Mouse (Mus musculus): ENCODE measurements around the gene Efemp2. TPM values are rescaled to one million over a fixed set of nuclear protein-coding genes. Genes with fewer than 3 reads are reported as not detected.

Gene Efemp2
- polyA plus RNA-seq, 1 experiment from 2014 or later = 33.4 TPM

DNA sequence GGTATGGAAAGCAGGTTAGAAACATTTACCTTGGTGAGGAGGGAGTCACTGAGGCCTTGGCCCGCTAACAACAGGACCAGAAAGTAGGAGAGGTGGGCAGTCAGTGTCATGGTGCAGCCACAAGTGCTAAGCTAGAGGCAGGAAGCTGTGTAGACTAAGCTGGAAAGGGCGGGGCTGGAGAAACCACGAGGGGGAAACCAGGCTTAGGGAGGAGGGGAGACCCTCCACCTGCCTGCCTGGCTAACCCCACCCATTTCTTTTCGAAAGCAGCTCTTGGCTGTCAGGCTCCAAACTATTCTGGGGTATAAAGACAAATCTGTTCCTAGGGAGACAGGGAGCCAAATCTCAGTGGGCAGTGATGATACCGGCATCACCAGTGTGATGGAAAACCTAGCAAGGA, 5.4 kb upstream of the Efemp2 start, which contains the start of gene Ctsw:
Gene Ctsw, minus strand, starts transcription at position 134 of the 400 bp plus-strand sequence.
- H3K4me1 ChIP-seq (replicated peaks) = peaks cover 24% of the 10 kb centered on the region
- no peak within 1 kb of the TSS for H3K27ac ChIP-seq
- H3K27me3 ChIP-seq = no peaks in the 10 kb centered on the region
- H3K9ac ChIP-seq (replicated peaks) = no peak within 1 kb of the TSS
- H3K9me3 ChIP-seq = no peaks in the 10 kb centered on the region
- H3K4me2 ChIP-seq (replicated peaks) = no peak within 1 kb of the TSS
- peaks cover 41% of the 10 kb centered on the region for H3K36me3 ChIP-seq
- no peak within 1 kb of the TSS for H3K4me3 ChIP-seq (replicated peaks)
- ATAC-seq = no peak
- WGBS = 65% methylated on average over 5 of the region's 5 CpGs

GRCm38 (mm10) chr19:5471846-5472245, 1.9 kb upstream of the Efemp2 start:
- WGBS = 52% methylated on average over 5 of the region's 5 CpGs

GRCm38 (mm10) chr19:5472857-5473256, 897 bp upstream of the Efemp2 start:
- H3K4me1 ChIP-seq (replicated peaks) = peaks cover 30% of the 10 kb centered on the region
- 83% methylated on average over 3 of the region's 3 CpGs for WGBS
- H3K27me3 ChIP-seq = no peaks in the 10 kb centered on the region
- ATAC-seq = no peak
- H3K4me3 ChIP-seq (replicated peaks) = no peak overlapping the region
- peaks cover 7% of the 10 kb centered on the region for H3K36me3 ChIP-seq
- no peaks in the 10 kb centered on the region for H3K9me3 ChIP-seq
- H3K9ac ChIP-seq (replicated peaks) = no peak overlapping the region
- no peak overlapping the region for H3K4me2 ChIP-seq (replicated peaks)
- no peak overlapping the region for H3K27ac ChIP-seq

More at GRCm38 (mm10) chr19:5471846-5472245, 1.9 kb upstream of the Efemp2 start:
- peaks cover 12% of the 10 kb centered on the region for H3K36me3 ChIP-seq
- H3K9ac ChIP-seq (replicated peaks) = no peak overlapping the region
- no peak overlapping the region for H3K4me2 ChIP-seq (replicated peaks)
- no peak overlapping the region for H3K4me3 ChIP-seq (replicated peaks)
- no peak for ATAC-seq
- peak overlapping the region; percentile 36; the same call in 1 of the 2 replicates for H3K27ac ChIP-seq
- no peaks in the 10 kb centered on the region for H3K27me3 ChIP-seq
- H3K4me1 ChIP-seq (replicated peaks) = peaks cover 30% of the 10 kb centered on the region
- no peaks in the 10 kb centered on the region for H3K9me3 ChIP-seq

GRCm38 (mm10) chr19:5474281-5475068, 721 bp downstream of the Efemp2 start:
- H3K9ac ChIP-seq (replicated peaks) = peak overlapping the region; percentile 81
- H3K4me3 ChIP-seq (replicated peaks) = peak overlapping the region; percentile 57
- under 1% methylated on average over 63 of the region's 68 CpGs for WGBS
- H3K27ac ChIP-seq = peak overlapping the region; percentile 60
- peaks cover 30% of the 10 kb centered on the region for H3K4me1 ChIP-seq (replicated peaks)
- H3K4me2 ChIP-seq (replicated peaks) = peak overlapping the region; percentile 95
- no peaks in the 10 kb centered on the region for H3K27me3 ChIP-seq
- H3K36me3 ChIP-seq = 0 out of 2 replicates have a peak, but pooled peaks cover 11% of the 10 kb centered on the region
- H3K9me3 ChIP-seq = no peaks in the 10 kb centered on the region
- ATAC-seq = peak; percentile 81

DNA sequence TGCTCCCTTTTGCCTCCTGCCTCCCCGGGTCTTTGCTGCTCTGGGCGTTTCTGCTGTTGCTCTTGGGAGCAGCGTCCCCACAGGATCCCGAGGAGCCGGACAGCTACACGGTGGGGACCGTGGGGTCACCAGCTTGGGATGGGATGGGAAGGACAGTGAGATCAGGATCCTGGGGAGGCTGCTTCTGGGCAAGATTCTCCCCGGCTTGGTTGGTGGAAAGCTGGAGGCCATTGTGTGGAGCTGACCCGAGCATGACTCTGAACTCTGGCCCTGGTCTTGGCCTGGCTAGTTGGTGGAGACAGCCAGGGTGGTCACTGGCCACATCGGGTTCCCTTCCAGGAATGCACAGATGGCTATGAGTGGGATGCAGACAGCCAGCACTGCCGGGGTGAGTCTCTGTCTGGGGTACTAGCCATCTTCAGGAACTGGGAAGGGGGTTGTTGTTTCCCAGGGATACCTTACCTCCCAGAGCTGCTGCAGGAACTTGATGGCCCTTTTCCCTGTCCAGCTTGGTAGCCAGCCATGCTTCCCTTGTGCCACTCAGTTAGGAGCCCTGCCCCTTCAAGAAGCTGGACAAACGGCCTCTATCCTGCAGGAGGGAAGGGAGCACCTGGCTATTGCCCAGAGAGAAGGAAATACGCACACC, 1.4 kb downstream of the Efemp2 start:
- peak overlapping the region; percentile 57 for H3K4me3 ChIP-seq (replicated peaks)
- H3K9me3 ChIP-seq = no peaks in the 10 kb centered on the region
- 23% methylated on average over 13 of the region's 13 CpGs for WGBS
- H3K27me3 ChIP-seq = no peaks in the 10 kb centered on the region
- peak overlapping the region; percentile 81 for H3K9ac ChIP-seq (replicated peaks)
- peak overlapping the region; percentile 95 for H3K4me2 ChIP-seq (replicated peaks)
- 0 out of 2 replicates have a peak, but pooled peaks cover 15% of the 10 kb centered on the region for H3K36me3 ChIP-seq
- peak overlapping the region; percentile 60 for H3K27ac ChIP-seq
- peaks cover 30% of the 10 kb centered on the region for H3K4me1 ChIP-seq (replicated peaks)
- peak; percentile 25 for ATAC-seq

GRCm38 (mm10) chr19:5477004-5477667, 3.4 kb downstream of the Efemp2 start:
- no peak overlapping the region for H3K4me3 ChIP-seq (replicated peaks)
- ATAC-seq = no peak
- H3K4me2 ChIP-seq (replicated peaks) = no peak overlapping the region
- no peaks in the 10 kb centered on the region for H3K9me3 ChIP-seq
- no peaks in the 10 kb centered on the region for H3K27me3 ChIP-seq
- H3K4me1 ChIP-seq (replicated peaks) = peaks cover 27% of the 10 kb centered on the region
- H3K27ac ChIP-seq = no peak overlapping the region
- WGBS = 86% methylated on average over 10 of the region's 10 CpGs
- H3K9ac ChIP-seq (replicated peaks) = no peak overlapping the region
- H3K36me3 ChIP-seq = peaks cover 23% of the 10 kb centered on the region

- Histone ChIP-seq H3K9ac (replicated peaks) (no peak overlapping the region), H3K4me3 (replicated peaks) (no peak overlapping the region), H3K27me3 (no peaks in the 10 kb centered on the region), H3K4me1 (replicated peaks) (peaks cover 27% of the 10 kb centered on the region), H3K4me2 (replicated peaks) (no peak overlapping the region), H3K27ac (no peak overlapping the region), H3K9me3 (no peaks in the 10 kb centered on the region), H3K36me3 (peaks cover 30% of the 10 kb centered on the region)
- no peak for ATAC-seq
- WGBS = 94% methylated on average over 18 of the region's 18 CpGs
Observed at GRCm38 (mm10) chr19:5477668-5478300, 4.0 kb downstream of the Efemp2 start.

GRCm38 (mm10) chr19:5480016-5480415, 6.3 kb downstream of the Efemp2 start:
- Histone ChIP-seq H3K36me3 (peaks cover 51% of the 10 kb centered on the region), H3K27ac (no peak overlapping the region), H3K9ac (replicated peaks) (no peak overlapping the region), H3K4me2 (replicated peaks) (no peak overlapping the region), H3K27me3 (no peaks in the 10 kb centered on the region), H3K4me3 (replicated peaks) (no peak overlapping the region), H3K4me1 (replicated peaks) (peaks cover 12% of the 10 kb centered on the region), H3K9me3 (no peaks in the 10 kb centered on the region)
- ATAC-seq = no peak
- WGBS = 94% methylated on average over 10 of the region's 10 CpGs

DNA sequence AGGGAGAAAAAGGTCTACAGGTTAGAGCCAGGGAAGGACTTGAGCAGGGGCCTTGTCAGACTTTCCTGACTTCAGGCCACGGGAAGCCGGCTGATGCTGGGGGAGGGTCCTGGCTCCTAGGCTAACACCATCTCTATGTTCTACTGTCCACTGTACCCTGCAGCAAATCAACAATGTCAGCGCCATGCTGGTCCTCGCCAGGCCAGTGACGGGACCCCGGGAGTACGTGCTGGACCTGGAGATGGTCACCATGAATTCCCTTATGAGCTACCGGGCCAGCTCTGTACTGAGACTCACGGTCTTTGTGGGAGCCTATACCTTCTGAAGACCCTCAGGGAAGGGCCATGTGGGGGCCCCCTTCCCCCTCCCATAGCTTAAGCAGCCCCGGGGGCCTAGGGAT, 7.6 kb downstream of the Efemp2 start:
- peaks cover 65% of the 10 kb centered on the region for H3K36me3 ChIP-seq
- H3K9me3 ChIP-seq = no peaks in the 10 kb centered on the region
- no peak overlapping the region for H3K4me2 ChIP-seq (replicated peaks)
- no peak for ATAC-seq
- WGBS = 90% methylated on average over 10 of the region's 10 CpGs
- no peaks in the 10 kb centered on the region for H3K27me3 ChIP-seq
- H3K9ac ChIP-seq (replicated peaks) = no peak overlapping the region
- H3K27ac ChIP-seq = no peak overlapping the region
- H3K4me1 ChIP-seq (replicated peaks) = peaks cover 2% of the 10 kb centered on the region
- H3K4me3 ChIP-seq (replicated peaks) = no peak overlapping the region

DNA sequence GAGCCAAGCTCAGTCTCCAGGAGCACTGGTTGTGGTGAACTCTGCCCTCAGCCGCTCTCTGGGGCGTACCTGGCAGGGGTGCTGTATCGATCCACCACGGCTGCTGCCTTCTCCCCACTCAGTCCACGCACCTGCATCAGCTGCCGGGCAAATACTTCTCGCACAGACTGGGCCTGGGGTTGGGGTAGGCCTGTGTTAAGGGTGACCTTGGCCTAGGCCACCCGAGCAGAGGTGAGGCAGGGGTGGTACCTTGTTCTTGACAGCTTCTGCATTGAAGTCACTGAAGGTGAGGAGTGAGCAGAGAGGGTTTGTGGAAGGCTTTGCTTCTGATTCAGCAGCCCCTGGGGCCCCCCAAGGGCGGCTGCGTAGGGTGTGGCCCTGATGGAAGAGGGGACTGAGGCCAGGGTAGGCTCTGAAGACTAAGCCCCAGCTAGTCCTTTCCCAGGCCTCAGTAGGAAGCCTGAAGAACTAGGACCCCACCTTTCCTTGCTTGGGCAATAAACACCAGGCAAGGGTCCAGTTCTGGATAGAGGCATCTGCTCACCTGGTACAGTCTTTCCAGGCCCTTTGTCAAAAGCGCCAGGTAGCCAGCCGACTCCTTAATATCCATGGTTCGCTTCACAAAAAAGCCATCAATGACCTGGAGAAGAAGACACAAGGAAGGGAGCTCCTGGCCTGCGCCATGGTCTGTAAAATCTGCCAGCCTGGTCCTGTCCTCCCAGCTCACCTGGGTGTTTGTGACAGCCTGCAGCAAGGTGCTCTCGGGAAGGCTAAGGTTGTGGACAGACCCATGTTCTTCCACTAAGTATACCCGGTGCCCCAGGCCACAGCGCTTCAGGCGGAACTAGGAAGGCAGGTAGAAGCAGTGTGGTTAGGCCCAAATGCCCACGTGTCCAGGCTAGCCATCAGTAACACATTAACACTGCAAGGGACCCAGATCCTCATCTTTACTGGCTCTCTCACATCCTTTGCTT, 9.9 kb downstream of the Efemp2 start:
- H3K9me3 ChIP-seq = no peaks in the 10 kb centered on the region
- no peak overlapping the region for H3K4me2 ChIP-seq (replicated peaks)
- no peak overlapping the region for H3K27ac ChIP-seq
- no peak overlapping the region for H3K9ac ChIP-seq (replicated peaks)
- no peak overlapping the region for H3K4me3 ChIP-seq (replicated peaks)
- H3K27me3 ChIP-seq = no peaks in the 10 kb centered on the region
- H3K4me1 ChIP-seq (replicated peaks) = peaks cover 20% of the 10 kb centered on the region
- no peak for ATAC-seq
- 96% methylated on average over 19 of the region's 19 CpGs for WGBS
- H3K36me3 ChIP-seq = peaks cover 56% of the 10 kb centered on the region

GRCm38 (mm10) chr19:5484496-5484895, 10.7 kb downstream of the Efemp2 start:
- H3K4me3 ChIP-seq (replicated peaks) = no peak overlapping the region
- H3K27ac ChIP-seq = no peak overlapping the region
- WGBS = 92% methylated on average over 5 of the region's 5 CpGs
- H3K27me3 ChIP-seq = no peaks in the 10 kb centered on the region
- peaks cover 56% of the 10 kb centered on the region for H3K36me3 ChIP-seq
- no peak overlapping the region for H3K9ac ChIP-seq (replicated peaks)
- H3K4me1 ChIP-seq (replicated peaks) = peaks cover 29% of the 10 kb centered on the region
- H3K4me2 ChIP-seq (replicated peaks) = no peak overlapping the region
- no peak for ATAC-seq
- no peaks in the 10 kb centered on the region for H3K9me3 ChIP-seq
